Mouse (Mus musculus) urinary bladder, postnatal 4 days (tissue): ENCODE measurements around the gene Uba52.

Experiments used
- DNase-seq, 2 experiments: peaks; one replicate each; pipeline ENCODE4 v3.0.0; 2021 to 2022; ENCODE audit warnings: low spot score in 2 of 2

The Uba52 gene

GRCm38 (mm10) chr8:70510228-70510915 lies at the start of gene Uba52:
TSS of gene Uba52 (minus strand) at chr8:70510801.
- peak; percentile 96 to 98 for DNase-seq

- peak in 1 of 2 experiments; percentile 64 for DNase-seq
Measured at GRCm38 (mm10) chr8:70560096-70560495, 49.5 kb upstream of the Uba52 start.

DNA sequence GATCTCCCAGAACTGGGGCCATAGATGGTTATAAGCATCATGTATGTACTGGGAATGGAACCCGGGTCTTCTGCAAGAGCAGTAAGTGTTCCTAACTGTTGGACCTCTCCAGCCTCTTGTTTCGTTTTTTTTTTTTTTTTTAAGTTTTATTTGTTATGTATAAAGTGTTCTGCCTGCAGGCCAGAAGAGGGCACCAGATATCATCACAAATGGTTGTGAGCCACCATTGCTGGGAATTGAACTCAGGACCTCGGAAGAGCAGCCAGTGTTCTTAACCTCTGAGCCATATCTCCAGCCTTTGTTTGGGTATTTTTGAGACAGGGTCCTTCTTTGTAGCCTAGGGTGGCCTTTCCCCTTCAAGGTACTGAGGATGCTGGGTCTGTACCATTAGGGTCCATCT lies 48.4 kb upstream of the Uba52 start:
- no peak for DNase-seq

DNA sequence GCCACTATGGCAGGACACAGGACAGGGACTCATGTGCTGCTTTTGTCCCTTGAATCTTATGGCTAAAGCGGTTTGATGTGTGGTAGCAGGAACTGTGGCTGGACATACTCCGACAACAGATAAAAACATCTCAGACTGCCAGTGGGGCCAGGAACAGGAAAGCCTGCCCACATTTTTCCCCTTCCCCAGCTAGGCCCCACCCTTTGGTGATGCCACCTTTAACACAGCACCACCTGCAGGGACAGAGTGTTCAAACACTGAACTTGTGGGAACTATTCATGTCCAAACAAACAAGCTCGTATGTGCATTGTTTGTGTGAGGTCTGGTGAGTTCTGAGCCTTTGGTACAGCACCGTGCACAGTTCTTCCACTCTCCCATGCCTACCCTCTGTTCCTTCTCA lies 47.7 kb upstream of the Uba52 start:
- no peak for DNase-seq

DNA sequence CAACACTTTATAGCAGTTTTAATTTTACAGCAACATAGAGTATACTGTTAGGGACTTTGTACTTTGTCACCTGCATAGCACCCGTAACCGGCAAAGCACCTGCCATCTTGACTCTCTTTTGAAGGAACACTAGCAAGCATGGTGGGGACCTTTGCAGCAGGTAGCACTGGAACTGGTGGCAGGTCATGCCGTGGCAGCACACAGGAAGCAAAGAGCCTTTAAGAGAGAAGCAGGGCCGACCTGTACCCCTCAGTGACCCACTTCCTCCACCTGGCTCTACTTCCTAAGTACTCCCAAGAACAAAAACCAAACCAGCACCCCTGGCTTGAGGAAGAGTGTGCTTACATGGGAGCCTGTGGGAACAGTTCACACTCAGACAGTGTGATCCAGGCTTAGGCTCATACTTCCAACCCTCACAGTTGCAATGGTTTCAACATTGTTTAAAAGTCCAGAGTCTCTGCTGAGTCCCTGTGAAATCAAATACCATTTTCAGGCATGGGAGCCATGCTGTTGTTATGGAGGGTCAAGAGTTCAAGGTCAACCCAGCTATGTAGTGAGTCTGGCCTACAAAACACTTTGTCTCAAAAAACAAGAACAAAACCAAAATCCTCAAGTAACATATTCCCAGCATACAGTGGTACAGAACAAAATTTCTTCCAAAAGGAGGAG lies 44.6 kb upstream of the Uba52 start:
- DNase-seq: no peak

DNA sequence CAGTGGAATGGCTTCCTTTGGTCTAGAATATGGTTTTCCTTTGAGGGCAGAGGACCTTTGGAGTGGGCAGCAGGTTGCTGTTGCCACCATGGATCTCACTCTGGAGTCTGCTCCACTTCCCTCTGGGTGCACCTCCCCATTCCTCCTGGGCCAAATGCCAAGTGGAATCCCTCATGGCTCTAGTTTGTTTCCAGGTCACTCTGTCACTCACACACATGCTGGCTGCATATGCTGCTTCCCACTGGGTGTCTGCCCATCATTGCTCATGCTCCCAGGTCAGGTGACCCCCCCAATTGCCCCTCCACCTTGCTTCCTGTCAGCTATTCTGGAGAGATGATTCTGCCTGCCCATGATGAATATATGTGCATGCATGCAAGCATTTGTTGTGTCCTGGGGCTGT lies 43.1 kb upstream of the Uba52 start:
- DNase-seq: no peak

GRCm38 (mm10) chr8:70552836-70553235 lies 42.2 kb upstream of the Uba52 start:
- no peak for DNase-seq

DNA sequence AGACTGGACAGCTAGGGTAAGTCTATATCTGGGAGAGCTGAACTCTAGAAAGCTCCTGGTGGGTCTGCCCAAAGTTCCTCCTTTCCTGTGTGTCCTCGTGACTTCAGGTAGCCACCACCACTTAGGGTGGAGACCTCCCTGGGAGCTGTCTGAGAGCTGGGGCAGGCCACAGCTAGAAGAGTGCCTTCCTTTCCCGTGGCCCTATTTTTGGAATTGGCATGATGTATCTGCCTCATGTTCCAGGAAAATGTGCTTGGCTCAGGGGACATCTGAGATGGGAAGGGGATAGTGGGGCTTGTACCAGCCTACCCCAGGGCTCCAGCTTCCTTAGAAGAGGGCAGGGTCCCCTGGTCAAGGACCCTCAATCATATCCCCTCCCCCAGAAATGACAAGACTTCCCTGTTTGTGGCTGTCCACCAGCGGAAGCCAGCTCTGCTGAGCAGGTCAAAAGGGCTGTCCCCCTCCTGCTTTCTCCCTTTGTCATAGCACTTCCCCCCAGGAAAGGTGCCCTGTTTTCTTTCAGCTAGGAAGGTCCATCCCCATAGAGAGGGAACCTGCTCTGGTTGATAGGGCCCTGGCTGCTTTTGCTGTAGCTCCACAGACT lies 41.1 kb upstream of the Uba52 start:
- DNase-seq: no peak

DNA sequence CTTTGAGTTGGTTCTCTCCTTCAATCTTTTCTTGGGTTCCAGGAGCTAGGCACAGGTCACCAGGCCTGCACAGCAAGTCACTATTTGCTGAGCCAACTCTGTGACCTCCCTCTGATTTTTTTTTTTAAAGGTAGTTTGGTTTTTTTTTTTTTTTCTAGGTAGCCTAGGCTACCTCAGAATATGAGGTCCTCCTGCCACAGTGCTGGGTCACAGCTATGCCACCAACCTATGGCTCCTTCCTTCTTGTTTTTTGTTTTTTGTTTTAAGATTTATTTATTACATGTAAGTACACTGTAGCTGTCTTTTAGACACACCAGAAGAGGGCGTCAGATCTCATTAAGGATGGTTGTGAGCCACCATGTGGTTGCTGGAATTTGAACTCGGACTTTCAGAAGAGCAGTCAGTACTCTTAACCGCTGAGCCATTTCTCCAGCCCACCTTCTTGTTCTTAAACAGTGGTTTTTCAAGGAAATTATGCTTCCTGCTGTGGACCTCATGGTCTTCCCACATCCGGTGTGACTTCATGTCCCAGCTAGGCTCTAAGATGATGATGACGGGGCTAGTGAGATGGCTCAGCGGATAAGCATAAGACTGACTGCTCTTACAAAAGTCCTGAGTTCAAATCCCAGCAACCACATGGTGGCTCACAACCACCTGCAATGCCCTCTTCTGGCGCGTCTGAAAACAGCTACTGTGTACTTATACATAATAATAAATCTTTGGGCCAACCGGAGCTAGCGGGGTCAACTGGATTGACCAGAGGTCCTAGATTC lies 39.0 kb upstream of the Uba52 start:
- no peak for DNase-seq

DNA sequence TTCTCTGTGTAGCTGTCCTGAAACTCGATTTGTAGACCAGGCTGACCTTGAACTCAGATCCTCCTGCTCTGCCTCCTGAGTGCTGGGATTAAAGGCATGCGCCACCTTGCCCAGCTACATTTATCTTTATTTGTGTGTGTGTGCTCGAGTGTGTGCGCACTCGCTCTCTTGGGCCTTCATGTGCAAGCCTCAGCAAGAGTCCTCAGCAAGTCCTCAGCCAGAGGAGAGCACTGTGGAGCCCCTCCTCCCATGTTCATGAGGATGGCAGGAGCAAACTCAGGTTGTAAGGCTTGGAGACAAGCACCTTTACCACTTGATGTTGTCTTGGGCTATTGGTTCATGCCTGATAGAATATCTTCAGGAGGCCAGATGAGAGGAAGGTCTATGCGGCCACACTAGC lies 37.2 kb upstream of the Uba52 start:
- DNase-seq: no peak

GRCm38 (mm10) chr8:70546412-70546811 lies 35.8 kb upstream of the Uba52 start:
- DNase-seq: no peak

DNA sequence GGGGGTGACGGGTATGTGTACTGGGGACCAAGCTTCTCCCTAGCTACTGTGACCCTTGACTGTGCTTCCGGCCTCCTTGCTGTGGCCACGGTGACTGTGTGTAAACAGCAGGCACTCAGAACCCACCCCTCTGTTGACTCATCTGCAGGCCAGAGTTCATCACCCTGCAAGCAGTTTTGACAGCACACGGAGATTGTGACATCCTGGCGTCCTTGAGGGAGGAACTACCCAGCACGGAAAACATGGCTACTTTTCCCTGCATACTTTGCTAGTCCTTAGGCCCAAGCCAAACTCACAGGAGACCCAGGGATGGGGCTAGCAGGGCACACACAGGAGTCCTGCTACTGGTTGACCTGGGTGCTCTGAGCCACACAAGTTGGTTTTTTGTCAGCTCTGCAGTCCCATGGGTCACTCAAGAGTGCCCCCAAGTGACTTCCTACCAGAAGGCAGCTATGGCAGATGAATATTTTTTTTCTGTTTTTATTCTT lies 33.6 kb upstream of the Uba52 start:
- no peak for DNase-seq

DNA sequence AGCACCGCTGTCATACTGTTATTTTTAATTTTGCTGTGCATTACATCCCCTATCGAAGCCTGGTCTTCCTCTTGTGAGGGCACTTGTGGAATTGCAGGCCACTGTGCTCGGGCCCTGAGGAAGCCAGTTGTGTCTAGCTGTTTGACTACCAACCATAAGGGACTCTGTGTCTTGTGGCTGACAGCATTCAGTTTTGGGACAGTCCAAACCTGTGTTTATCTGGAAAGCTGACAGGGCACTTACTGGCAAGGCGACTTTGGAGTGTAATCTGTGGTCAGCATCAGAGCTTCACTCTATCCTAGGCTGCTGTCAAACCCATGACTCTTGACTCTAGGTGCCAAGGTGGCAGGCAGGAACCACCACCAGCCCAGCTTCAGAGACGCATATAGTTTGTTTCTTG lies 30.5 kb upstream of the Uba52 start:
- DNase-seq: no peak

DNA sequence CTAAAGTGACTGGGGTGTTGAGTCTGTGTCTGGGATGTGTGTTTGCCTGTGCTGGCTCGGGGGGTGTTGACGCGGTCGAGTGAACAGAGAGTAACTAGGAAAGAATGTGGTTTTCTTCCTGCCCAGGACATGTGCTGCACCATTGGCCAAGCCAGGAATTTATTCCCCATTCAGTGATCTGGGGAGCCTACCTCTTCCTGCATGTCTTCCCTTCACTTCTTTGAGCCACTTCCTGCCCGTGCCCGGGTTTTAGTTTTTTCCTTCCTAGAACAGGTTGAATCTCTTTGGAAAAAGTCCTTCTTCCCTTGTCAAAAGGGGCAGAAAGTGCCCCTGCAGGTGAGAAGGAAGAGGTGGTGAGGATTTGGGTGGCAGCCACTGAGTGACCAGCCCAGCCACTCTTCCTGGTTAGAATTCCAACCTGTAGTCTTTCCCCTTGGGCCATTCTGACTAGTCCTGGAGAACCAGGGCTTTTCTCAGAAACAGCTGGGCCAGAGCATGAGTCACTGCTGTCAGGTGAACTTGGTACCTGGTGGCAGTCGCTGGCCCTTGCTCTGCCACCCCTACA lies 30.0 kb upstream of the Uba52 start:
- DNase-seq: no peak

- no peak for DNase-seq
Measured at GRCm38 (mm10) chr8:70540013-70540506, 29.5 kb upstream of the Uba52 start.

DNA sequence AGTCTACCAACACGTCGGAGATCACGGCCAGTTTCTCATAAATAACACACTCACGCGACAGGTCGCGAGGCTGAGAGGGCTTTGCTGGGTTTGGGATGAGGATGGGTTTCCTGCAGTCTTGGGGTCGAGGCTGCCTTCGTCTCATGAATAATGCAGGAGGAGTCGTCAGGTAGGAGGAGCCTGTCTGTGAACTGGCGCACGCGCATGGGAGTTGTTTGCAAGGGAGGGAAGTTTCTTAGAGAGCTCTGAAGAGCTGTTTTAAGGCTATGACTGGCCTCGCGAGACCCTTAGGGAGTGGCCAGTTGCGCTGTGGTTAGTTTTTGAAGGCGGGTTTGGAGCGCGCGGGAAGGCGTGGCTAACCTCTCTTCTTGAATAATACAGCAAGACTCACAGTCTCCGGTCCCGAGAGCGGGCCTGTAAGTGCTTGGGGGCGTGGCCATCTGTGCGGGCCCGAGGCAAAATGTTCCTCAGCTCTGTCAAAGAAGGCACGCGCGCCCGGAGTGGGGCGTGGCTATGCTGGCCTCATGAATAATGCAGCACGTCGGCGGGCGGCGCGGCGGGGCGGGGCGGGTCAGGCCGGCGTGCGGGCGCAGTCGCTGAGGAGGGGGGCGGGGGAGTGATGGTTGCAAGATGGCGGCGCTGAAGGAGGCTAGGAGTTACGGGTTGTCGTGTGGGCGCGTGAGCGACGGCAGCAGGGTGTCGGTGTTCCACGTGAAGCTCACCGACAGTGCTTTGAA lies 28.6 kb upstream of the Uba52 start, which contains the start of gene Ell:
TSS of gene Ell (plus strand) at position 381 of the 737 bp plus-strand sequence.
- DNase-seq: peak; percentile 99

- DNase-seq: peak; percentile 99 to 100
Measured at GRCm38 (mm10) chr8:70538633-70539076, 28.1 kb upstream of the Uba52 start.

DNA sequence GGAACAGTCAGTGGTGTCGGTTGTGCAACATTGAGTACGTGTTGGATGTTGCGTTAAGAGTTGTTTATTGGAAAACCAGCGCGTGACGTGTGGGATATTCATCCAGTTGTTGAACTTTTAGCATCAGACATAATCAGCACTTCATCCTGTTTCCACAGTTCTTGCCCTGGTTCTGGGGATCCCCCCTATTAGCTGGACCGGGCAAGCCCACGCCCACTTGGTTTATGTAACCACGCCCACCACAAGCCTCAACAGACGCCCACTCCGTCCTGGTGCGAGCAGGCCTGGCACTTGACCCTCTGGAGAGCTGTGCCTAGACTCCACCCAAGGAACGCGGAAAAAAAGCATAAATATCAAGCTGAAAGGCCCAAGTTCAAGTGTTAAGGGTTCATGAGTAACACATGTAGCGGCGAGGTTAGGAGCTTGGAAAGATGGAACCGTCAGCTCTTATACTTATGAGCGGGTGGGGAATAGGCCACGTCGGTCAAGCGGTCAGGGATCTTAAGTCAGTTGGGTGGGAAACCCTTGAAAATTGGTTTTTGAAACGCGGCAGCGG lies 27.5 kb upstream of the Uba52 start:
- DNase-seq: peak; percentile 72 to 76

DNA sequence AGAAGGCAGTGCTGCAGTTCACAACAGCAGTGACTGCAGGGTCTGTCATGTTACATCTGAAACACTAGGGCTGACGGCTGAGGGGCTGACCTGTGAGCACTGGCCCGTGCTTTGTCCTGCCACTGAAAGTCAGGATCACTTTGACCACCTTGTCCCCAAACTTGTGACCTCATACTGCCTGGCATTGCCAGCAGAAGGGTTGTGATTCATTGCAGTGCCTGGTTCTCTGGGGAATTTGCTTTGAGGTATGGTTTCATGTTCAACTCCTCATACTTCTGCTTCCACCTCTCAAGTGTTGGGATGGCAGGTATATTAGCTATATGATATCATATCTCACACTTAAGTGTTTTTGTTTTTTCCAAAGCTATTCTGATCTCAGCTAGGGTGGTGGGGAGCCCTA lies 25.1 kb upstream of the Uba52 start:
- no peak for DNase-seq

DNA sequence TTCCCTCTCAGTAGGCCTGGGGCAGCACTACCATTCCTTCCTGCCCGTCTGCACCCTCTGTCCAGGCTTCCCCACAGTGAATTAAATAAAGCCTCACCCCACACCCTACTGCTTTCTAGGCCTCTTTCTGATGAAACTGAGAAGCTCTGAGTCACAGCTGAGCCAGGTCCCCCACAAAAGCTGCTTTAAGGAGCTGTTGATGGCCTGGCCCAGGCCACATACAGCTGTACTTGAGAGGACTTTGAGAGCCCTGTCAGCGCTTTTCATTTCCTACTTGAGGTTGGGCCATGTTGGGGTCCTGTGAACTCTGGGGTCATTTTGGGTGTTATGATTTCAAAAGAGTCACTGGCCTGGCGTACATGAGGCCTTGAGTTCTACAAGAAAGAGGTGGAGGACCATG lies 24.6 kb upstream of the Uba52 start:
- no peak for DNase-seq
